Mouse (Mus musculus) heart, postnatal 14 days (tissue): ENCODE results near the gene Apaf1. TPM values are rescaled to one million over a fixed set of nuclear protein-coding genes. Genes with fewer than 3 reads are reported as not detected.
A peak's percentile ranks its signal among the peaks of the same experiment; 100 is the strongest.

Experiments
- DNase-seq, 2 experiments: peaks; one replicate each; pipeline ENCODE4 v3.0.0; 2021 to 2022
- intact Hi-C: fragments of 180-260 bp; cut with DNase I; formaldehyde crosslinking; loops from one replicate; pipeline ENCODE4 v1.15.1; 2025
- total RNA-seq, 2 experiments: library from RNA; stranded (reverse); gene quantifications; 2 replicates each; pipeline ENCODE4 v1.2.3; 2021

Apaf1 gene
- total RNA-seq, 2 experiments from 2014 or later, result 11.7 to 12.1 TPM

DNA sequence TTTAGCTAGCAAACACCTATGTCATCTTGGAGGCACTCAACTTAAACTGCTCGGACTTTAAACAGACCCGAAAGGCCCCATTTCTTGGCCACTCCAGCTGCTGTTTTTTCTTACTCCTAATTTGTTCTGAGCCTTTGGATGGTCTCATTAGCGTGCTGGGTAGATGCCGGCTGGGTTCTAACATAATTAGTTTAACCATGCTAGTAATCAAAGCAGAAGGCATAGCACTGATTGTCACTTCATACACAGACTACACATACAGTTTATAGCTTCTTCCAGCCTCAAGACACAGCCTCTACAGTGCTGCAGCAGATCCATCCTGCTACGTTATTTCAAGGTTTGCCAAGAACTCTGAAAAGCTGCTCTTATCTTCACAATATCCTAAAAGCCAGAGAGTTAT, 88.7 kb downstream of the Apaf1 start:
- intact Hi-C loops, result no loop called here
- DNase-seq, result no peak

DNA sequence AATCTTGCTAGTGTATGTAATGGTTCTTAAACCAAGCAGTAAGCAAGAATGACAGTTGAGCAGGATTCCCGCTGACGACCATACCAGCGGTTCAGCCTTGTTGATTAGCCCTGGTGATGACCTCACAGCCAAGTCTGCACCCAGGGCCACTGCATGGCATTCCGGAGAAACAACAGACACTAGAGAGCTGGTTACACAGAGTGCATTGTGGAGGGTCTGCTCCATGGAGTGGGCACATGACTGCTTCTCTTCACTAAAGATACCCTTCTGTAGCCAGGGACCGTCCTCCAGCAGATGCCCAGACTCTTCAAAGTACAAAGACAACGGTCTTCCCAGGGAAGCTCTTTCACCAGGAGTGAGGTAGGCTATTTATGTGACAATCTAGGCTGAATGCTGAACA, 90.3 kb downstream of the Apaf1 start:
- no peak for DNase-seq
- intact Hi-C loops, result no loop called here

DNA sequence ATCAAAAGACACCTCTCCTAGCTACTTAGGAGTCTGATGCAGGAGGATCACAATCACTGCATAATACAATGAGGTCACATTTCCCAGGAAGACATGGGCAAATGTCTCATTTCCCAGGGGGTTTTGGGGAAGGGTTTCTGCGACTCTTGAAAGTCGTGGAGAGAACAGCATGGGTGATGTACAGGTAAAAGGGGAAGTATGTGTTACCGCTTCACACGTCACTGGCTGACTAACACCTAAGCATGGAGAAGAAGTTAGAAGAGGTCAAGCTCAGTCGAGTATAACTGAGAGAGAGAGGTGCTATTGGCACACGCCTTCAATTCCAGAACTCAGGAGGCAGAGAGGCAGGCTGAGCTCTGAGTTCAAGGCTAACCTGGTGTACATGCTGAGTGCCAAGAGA, 92.2 kb downstream of the Apaf1 start:
- intact Hi-C loops, result no loop called here
- no peak for DNase-seq

DNA sequence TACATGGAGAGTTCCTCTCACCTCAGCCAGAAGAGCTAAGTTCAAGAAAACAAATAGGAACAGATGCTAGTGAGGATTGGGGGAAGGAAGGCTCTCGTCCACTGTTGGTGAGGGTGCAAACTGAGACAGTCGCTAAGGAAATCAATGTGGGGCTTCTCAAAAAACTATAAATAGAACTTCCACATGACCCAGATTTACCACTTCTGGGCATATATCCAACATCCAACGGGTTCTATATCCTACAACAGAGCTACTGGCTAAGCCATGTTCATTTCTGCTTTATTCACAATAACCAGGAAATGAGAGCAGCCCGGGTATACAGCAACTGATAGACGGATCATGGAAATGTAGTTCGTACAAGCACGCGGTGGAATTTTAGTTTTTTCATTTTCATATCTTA, 99.5 kb downstream of the Apaf1 start:
- no peak for DNase-seq
- intact Hi-C loops, result no loop called here

DNA sequence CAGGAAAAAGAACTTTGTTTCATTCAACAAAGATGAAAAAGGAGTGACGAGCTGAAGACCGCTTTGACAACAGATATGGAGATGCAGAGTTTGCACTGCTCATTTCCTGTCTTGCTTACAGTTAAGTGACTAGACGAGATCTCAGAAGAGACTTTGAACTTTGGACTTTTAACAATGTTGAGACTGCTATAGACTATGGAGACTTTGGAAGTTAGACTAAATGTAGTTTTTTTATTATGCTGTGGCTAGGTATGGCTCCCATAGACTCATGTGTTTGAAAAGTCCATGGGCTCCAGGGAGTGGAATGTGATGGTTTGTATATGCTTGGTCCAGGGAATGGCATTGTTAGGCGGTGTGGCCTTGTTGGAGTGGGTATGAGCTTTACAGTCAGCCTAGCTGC, 100.8 kb downstream of the Apaf1 start:
- DNase-seq, result no peak
- intact Hi-C loops, result no loop called here

DNA sequence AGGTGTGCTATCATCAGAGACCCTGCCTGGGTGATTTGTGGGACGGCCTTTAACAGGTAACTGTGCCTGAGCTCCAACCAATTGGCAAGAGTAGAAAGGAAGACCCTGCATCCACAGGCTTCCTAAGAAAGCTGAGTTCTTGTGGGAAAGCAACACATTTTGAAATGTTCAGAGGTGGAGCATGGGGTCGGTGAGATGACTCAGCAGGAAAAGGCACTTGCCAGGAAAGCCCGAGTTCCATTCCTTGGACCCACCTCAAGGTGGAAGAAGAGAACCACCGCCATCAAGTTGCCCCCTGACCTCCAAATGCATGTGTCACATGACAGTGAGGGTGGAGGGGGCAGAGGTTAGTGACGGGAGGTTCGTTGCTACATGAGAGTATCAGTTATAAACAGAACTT, 108.1 kb downstream of the Apaf1 start:
- DNase-seq, result no peak
- intact Hi-C loops, result no loop called here

DNA sequence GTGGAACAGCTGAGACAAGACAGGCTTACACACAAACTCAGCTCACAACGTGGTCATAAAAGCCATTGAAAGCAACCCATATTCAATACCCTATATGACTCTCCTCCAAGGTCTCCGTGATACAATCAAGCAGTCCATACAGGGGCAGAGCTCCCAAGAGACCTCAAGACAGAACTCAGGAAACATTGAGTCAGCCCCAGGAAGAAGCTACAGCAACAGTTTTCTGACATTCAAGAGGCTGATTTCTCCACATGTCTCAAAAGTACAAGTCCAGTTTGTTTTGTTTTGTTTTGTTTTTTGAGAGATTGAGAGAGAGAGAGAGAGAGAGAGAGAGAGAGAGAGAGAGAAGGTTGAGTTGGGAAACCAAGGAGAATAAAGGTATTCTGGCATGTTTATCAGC, 108.5 kb downstream of the Apaf1 start:
- no peak for DNase-seq
- intact Hi-C loops, result no loop called here

DNA sequence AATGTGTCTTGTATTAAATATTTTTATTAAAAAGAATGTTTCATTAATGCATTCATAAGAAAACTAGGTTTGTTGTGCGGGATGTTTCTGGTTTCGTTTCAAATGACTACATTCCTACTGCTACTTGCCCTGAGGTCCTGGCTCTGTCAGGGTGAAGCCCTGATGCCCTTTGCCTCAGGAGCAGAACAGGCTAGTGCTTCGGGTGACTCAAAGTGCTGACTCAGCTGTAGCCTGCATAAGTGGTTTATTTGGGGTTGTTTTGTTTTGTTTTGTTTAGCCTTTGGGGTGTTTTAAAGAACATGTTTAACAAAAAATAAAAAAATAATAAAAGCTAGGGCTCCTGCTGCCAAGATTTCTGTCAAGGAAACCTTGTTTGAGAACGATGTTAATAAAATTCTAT, 112.0 kb downstream of the Apaf1 start:
- intact Hi-C loops, result no loop called here
- DNase-seq, result no peak

DNA sequence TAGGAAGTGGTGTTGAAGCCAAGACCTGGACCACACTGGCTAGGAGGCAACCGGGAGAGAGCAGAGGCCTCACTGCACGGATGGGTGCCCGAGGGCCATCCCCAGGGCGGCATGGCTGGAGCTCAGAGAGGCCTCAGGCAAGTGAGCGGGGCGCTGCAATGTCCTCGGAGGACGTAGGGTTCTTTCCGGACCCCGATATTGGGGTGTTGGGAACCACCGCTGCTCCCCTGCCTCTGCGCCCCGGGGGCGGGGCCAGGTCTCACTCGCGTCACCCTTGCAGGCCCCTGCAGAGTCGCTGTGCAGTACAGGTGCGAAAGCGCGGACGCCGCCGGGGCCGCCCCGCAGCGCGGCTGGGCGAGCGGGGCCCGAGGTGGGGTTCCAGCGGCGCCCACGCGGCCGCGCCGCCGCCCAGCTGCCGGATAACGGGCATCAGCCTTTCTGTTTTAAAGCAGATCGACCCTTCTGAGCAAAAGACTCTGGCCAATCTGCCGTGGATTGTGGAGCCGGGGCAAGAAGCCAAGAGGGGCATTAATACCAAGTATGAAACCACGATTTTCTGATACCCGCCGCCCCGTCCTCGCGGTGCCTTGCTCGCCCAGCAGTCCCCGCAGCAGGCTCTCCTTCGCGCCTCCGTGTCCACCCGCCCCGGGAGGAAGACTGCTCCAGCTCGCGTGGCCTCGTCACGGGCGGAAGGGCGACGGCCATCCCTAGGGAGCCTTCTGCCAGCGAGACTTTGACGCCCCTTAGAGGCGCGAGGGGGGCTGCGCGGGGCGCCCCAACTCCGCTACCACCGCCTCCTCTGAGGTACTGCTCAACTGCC, 113.0 kb downstream of the Apaf1 start:
- intact Hi-C loops, result no loop called here
- DNase-seq, result peak; percentile 38 to 61

DNA sequence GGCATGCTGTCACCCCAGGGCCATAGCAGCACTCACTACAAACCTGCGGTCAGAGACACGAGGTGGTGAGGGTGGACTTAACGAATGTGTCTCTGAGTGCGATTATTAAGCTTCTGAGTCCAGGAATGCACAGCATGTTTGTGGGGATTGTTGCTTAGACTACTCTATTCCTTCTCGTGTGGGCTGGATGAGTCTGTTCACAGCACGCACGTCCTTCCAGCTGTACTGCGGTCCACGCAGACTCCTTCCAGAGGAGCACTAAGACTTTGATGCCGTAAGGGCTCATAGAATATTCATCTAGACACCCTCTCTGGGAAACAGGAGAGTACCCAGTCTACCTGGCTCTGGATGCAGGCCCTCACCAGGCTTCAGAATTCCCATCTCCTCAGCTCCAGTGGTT, 114.3 kb downstream of the Apaf1 start:
- intact Hi-C loops, result no loop called here
- DNase-seq, result no peak

DNA sequence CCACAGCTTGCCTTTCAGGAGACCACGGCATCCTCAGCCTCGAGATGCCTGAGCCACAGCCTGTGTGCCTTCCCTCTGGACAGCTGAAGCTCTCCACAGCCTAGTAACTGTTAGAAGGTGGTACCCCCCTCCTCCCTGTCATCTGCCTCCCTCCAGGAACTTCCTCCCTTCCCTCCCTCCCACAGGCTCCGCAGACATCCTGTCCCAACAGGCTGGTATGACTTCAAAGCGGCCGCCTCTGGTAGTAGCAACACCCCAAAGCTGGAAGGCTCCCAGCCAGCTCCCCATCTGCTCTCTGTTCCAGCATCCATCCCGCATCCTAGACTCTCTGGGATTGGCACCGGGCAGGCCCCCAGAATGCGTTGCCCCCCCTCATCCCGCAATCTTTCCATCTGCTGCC, 115.7 kb downstream of the Apaf1 start:
- intact Hi-C loops, result no loop called here
- DNase-seq, result no peak

DNA sequence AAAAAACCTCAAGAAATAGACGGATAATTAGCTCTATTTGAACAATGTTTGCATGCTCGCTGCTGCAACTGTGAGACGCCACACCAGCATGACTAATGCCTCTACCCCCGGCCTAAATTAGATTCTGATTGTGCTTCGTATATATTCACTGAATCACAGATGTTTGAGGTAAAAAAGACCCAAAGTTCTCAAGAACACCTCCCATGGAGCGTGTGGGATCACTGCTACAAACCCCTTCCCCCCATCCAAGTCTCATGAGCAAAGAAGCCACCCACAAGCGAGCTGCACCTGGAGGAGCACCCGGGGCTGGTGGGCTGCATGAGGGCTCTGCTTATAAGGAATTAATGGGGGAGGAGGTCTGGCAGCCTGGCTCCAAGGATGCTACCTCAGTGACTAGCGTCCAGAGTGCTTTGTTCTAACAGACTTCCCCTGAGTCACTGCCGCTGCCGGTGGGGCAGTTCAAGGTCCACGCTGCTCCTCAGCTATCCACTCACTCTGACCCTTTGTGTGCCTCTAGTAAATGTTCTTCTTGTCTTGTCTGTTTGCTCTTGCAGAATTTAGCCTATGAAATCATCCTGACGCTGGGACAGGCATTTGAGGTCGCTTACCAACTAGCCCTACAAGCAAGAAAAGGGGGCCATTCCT, 116.8 kb downstream of the Apaf1 start:
- intact Hi-C loops, result no loop called here

DNA sequence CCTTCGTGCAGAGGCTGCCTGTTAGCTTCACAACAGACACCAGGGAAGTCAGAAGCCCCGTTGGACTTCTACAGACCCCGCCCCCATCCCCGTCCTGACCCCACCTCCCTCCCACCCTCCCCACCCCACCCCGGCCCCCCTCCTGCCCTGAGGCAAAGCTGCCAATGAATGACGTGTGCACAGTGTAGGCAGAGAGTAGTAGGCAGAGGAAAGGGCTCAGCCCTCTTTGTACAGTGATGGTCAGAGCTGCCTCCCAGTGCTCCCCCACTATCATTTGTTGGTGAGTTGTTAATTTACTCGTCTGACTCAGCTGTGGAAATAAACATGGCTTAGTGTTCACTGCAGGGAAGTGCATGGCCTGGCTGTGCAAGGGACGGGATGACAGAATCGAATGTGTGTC, 118.1 kb downstream of the Apaf1 start:
- intact Hi-C loops, result no loop called here
- DNase-seq, result no peak

More for the DNA sequence above, 116.8 kb downstream of the Apaf1 start:
- DNase-seq, result no peak

DNA sequence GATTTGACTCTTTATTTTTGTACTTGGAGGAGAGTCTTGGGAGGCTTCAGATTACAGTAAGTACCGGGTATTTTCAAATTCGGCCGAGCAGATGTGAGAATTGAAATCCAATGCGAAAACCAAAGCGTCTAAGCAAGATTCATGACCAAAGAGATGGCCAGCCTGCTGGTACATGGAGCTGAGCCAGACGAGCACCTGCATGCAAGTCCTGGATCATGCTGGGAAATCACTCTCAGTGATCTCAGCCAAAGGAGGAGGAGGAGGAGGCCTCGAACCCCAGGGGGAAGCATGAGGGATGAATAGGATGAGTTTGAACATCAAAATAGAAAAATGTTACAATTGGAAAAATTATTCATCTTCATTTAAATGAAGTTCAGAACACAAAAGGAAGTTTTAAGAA, 122.2 kb downstream of the Apaf1 start:
- intact Hi-C loops, result no loop called here
- DNase-seq, result no peak

DNA sequence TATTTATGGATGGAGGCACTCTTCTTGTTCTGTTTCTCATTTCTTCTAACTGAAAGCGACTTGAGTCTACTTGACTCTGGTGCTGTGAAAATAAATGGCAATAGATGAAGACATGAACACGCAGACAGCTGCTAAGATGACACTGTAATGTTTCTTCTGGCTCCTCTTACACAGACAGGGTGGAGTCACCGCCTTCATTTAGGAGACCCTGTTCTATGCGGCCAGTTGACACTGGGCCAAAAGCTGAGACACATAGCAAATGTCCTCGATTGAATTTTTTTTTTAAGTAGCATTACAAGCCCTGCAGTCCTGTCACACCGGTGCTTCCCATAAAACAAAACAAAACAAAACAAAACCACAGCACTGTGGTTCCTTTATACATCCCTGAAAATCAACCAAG, 128.7 kb downstream of the Apaf1 start:
- peak; percentile 38 to 43 for DNase-seq
- intact Hi-C loops, result no loop called here

DNA sequence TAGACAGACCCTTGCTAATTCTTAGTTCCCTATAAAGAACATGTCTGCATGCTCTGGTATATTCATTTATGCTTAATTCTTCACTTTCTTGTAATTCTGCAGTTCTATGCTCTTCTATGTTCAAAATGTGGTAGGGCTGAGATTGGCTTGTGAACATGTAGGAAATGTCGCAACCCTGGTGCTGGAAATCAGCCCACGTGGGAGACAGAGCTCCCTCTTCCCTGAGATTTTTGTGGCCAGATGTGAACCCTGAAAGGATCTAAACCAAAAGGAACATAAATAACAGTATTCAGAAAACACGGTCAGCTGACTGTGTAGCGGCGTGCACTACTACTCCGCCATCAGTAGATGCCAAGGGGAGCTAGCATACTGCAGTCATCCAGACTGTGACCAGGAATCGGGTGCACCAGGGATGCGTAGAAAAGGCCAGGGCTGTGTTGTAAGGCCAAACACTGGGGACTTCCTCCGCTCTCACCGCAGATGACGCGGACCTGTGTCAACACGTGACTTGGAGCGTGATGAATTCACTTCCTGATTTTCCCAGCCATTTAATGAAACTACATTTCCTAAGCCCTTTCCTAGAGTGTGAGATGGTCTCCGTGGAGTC, 129.4 kb downstream of the Apaf1 start:
- DNase-seq, result peak in 1 of 2 experiments; percentile 37
- intact Hi-C loops, result no loop called here

DNA sequence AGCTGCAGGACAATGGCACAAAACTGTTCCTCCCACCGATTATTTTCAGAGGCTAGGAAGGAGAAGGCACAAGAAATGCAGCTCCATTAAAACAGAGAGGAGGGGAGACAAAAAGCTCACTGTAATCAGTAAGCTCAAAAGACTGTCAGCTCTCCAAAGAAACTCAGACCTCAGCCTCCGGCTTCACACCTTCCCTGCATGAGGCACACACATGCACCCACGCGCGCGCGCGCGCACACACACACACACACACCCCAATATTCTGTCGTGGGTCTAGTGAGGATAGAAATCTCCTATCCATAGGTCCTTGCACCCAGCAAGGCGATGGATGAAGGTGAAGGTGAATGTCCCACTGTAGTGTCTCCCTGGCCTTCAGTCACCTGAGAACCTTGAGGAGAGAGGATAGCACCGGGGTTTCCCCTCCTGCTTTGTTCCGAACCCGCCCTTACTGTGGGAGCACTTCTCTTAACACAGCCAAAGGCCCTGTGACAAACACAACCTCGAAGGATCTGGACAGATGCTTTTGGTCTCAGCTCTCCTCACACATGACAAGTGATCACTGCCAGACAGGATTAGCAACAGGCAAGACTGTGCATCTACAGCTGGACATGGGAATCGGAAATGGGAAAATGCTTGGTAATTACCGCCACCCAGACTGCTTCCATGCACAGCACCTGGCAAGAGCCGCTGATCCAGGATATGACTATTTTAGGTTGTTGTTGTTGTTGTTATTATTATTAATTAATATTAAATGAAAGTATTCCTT, 134.8 kb downstream of the Apaf1 start:
- intact Hi-C loops, result no loop called here
- DNase-seq, result no peak

DNA sequence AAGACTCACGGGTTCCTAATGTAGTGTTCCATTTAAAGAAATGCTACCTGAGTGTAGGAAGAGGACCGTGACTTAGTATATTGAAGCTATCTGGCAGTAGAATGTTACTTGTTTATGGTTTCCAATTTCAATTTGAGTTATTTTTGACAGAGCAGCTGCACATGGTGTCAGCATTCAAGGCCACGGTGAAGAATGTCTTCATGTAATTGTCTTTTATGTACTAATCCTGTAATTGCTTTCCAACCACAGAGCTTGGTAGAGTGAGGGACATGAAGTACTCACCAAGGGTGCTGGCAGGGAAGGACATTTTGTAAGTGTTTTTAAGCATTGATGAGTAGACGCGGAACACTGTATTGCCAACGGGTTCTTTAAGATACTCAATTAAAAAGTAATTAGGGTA, 135.5 kb downstream of the Apaf1 start:
- intact Hi-C loops, result no loop called here
- DNase-seq, result no peak

DNA sequence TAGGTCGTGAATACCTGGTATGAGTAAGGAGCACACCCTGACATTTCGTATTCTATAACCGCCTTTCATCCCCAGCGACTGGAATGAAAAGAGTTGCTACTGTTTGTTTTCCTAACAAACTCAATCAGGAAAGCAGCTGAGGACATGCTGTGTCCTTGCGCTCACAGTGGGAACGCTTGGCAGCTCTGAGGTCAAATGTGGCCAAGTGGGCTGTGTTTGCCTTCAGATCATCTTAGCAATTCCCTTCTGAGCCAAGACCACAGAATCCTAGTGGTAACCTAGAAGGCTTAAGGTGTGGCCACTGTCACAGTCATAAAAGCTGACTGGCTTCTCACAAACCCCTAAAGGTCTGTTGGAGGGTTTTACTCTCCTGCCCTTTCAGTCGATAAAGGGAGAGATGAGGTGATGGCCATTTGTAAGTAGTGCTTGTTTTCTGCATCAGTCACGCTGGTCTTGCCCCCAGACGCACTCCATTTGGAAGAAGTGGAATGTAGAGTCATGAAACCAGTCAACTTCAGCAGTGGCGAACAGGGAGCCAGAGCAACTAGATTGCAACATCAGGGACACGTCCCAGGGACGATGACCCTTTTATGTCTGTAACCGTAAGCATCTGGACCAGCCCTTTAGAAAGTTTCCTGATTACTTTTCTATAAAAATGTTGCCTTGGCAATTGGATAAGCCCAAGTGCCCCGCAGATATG, 140.4 kb downstream of the Apaf1 start:
- DNase-seq, result peak; percentile 51 to 61
- intact Hi-C loops, result no loop called here
